Mouse (Mus musculus) gastrocnemius, adult 2 months (tissue): ENCODE results near the gene Rab6a. TPM values are rescaled to one million over a fixed set of nuclear protein-coding genes. Genes with fewer than 3 reads are reported as not detected.

Experiments used
- DNase-seq: peaks from one replicate; pipeline ENCODE4 v3.0.0; 2022
- H3K27ac ChIP-seq: fragments of 200-600 bp; 2 replicates; pipeline ENCODE4 v1.8.1; 2022; ENCODE audit warnings: mild to moderate bottlenecking
- H3K4me3 ChIP-seq: fragments of 200-600 bp; 2 replicates; pipeline ENCODE4 v1.8.1; 2022; ENCODE audit warnings: mild to moderate bottlenecking, moderate library complexity
- CTCF ChIP-seq: fragments of 200-600 bp; IDR thresholded peaks from 2 replicates; pipeline ENCODE4 v1.8.1; 2022; ENCODE audit warnings: antibody characterized with exemption, mild to moderate bottlenecking, moderate library complexity
- intact Hi-C: fragments of 180-260 bp; cut with DNase I; formaldehyde crosslinking; loops from one replicate; pipeline ENCODE4 v1.15.1; 2025
- total RNA-seq, 2 experiments: library from RNA; stranded (reverse); gene quantifications; 2 replicates each; pipeline ENCODE4 v1.2.3; 2021

Gene Rab6a
- total RNA-seq, 2 experiments from 2014 or later = 64.9 to 67.6 TPM

GRCm38 (mm10) chr7:100645147-100645546, 37.9 kb downstream of the Rab6a start:
- H3K27ac ChIP-seq = no peak overlapping the region
- no peak overlapping the region for H3K4me3 ChIP-seq
- peak; percentile 80 for TF ChIP-seq CTCF
- peak; percentile 76 for DNase-seq
- intact Hi-C loops = loop anchor here (1.0 to 2.0 kb wide), 2 partner anchors 18 to 40 kb away; no protein-coding TSS in a partner anchor

GRCm38 (mm10) chr7:100649095-100649494, 41.9 kb downstream of the Rab6a start:
- no peak for DNase-seq
- Histone ChIP-seq H3K27ac (peak overlapping the region; percentile 35), H3K4me3 (no peak overlapping the region)
- intact Hi-C loops = no loop called here
- TF ChIP-seq CTCF = no peak

- Histone ChIP-seq H3K27ac (peak overlapping the region; percentile 35), H3K4me3 (no peak overlapping the region)
- intact Hi-C loops = no loop called here
- no peak for DNase-seq
- TF ChIP-seq CTCF = no peak
Observed at GRCm38 (mm10) chr7:100649826-100650225, 42.6 kb downstream of the Rab6a start.

- peak overlapping the region; percentile 35; the same call in 1 of the 2 replicates for H3K27ac ChIP-seq
- intact Hi-C loops = no loop called here
- TF ChIP-seq CTCF = no peak
Observed at GRCm38 (mm10) chr7:100650421-100650820, 43.2 kb downstream of the Rab6a start.

GRCm38 (mm10) chr7:100651011-100651410, 43.8 kb downstream of the Rab6a start:
- Histone ChIP-seq H3K27ac (peak overlapping the region; percentile 35; the same call in 1 of the 2 replicates), H3K4me3 (no peak overlapping the region)
- no peak for DNase-seq
- intact Hi-C loops = no loop called here
- TF ChIP-seq CTCF = no peak

More at GRCm38 (mm10) chr7:100650421-100650820, 43.2 kb downstream of the Rab6a start:
- no peak for DNase-seq
- no peak overlapping the region for H3K4me3 ChIP-seq

GRCm38 (mm10) chr7:100653480-100654266, 46.5 kb downstream of the Rab6a start:
- intact Hi-C loops = no loop called here

GRCm38 (mm10) chr7:100654441-100654840, 47.2 kb downstream of the Rab6a start:
- no peak overlapping the region for H3K4me3 ChIP-seq
- no peak for DNase-seq
- H3K27ac ChIP-seq = peak overlapping the region; percentile 28; the same call in 1 of the 2 replicates
- no peak for TF ChIP-seq CTCF
- intact Hi-C loops = no loop called here

More at GRCm38 (mm10) chr7:100653480-100654266, 46.5 kb downstream of the Rab6a start:
- no peak for DNase-seq
- no peak for TF ChIP-seq CTCF
- H3K4me3 ChIP-seq = no peak overlapping the region
- 0 out of 2 replicates have a peak overlapping the region, but pooled peaks have one; percentile 28 for H3K27ac ChIP-seq

GRCm38 (mm10) chr7:100656739-100657138, 49.5 kb downstream of the Rab6a start:
- intact Hi-C loops = no loop called here
- peak; percentile 64 for DNase-seq
- Histone ChIP-seq H3K27ac (peak overlapping the region; percentile 77), H3K4me3 (peak overlapping the region; percentile 31; the same call in 1 of the 2 replicates)
- TF ChIP-seq CTCF = no peak

GRCm38 (mm10) chr7:100658093-100658578, 50.9 kb downstream of the Rab6a start:
- DNase-seq = peak; percentile 81
- Histone ChIP-seq H3K4me3 (peak overlapping the region; percentile 70), H3K27ac (peak overlapping the region; percentile 77)
- intact Hi-C loops = no loop called here
- no peak for TF ChIP-seq CTCF

GRCm38 (mm10) chr7:100661264-100661663, 54.1 kb downstream of the Rab6a start:
- intact Hi-C loops = no loop called here

GRCm38 (mm10) chr7:100662231-100662630, 55.0 kb downstream of the Rab6a start, which contains the start of gene Plekhb1:
Plekhb1 (minus strand) TSS chr7:100662414.
- no peak for TF ChIP-seq CTCF
- Histone ChIP-seq H3K27ac (peak within 1 kb of the TSS; percentile 77), H3K4me3 (peak within 1 kb of the TSS; percentile 41)
- DNase-seq = no peak
- intact Hi-C loops = loop anchor here (2.0 kb wide), 1 partner anchor 141 kb away; no protein-coding TSS in a partner anchor

More at GRCm38 (mm10) chr7:100661264-100661663, 54.1 kb downstream of the Rab6a start:
- Histone ChIP-seq H3K27ac (no peak overlapping the region), H3K4me3 (no peak overlapping the region)
- no peak for DNase-seq
- TF ChIP-seq CTCF = no peak

GRCm38 (mm10) chr7:100663190-100663589, 56.0 kb downstream of the Rab6a start:
- Histone ChIP-seq H3K27ac (peak overlapping the region; percentile 77), H3K4me3 (peak overlapping the region; percentile 41)
- intact Hi-C loops = loop anchor here (1.0 to 2.0 kb wide), 2 partner anchors 18 to 142 kb away; no protein-coding TSS in a partner anchor
- peak; percentile 95 for DNase-seq
- no peak; the same call in 1 of the 2 replicates for TF ChIP-seq CTCF

GRCm38 (mm10) chr7:100663729-100664304, 56.6 kb downstream of the Rab6a start:
- DNase-seq = no peak
- TF ChIP-seq CTCF = no peak
- H3K4me3 ChIP-seq = no peak overlapping the region
- intact Hi-C loops = loop anchor here (1.0 to 2.0 kb wide), 2 partner anchors 19 to 143 kb away; no protein-coding TSS in a partner anchor
- peak overlapping the region; percentile 48 for H3K27ac ChIP-seq
